Mouse (Mus musculus) midbrain, postnatal 0 days (tissue): ENCODE data around the gene Rpl27. TPM values are rescaled to one million over a fixed set of nuclear protein-coding genes. Genes with fewer than 3 reads are reported as not detected.

Experiments used
- ATAC-seq: fragments of 200-750 bp; cut with Nextera tagmentation; 2 replicates; pipeline ENCODE4 v1.8.0; 2017; ENCODE audit warnings: moderate number of reproducible peaks, mild to moderate bottlenecking, moderate TSS enrichment, moderate library complexity; ENCODE audit not compliant: low FRiP score
- DNase-seq: peaks from one replicate; pipeline ENCODE4 v3.0.0-alpha.2; 2015; ENCODE audit warnings: low spot score
- H3K27ac ChIP-seq: fragments of 300-500 bp; sonication (generic); 2 replicates; pipeline ENCODE4 v1.5.1; 2014; ENCODE audit warnings: low read depth, mild to moderate bottlenecking, low read length, mixed read lengths
- H3K27me3 ChIP-seq: fragments of 300-500 bp; sonication (generic); 2 replicates; pipeline ENCODE4 v1.6.1; 2014; ENCODE audit warnings: low read length, control low read depth, mixed read lengths; ENCODE audit not compliant: insufficient read depth
- H3K36me3 ChIP-seq: fragments of 300-500 bp; sonication (generic); 2 replicates; pipeline ENCODE4 v1.6.1; 2014; ENCODE audit warnings: low read length, control low read depth, mixed read lengths; ENCODE audit not compliant: insufficient read depth
- H3K4me1 ChIP-seq: fragments of 300-500 bp; sonication (generic); 2 replicates; pipeline ENCODE4 v1.6.1; 2014; ENCODE audit warnings: mild to moderate bottlenecking, control low read depth, antibody characterized with exemption, low read length, mixed read lengths; ENCODE audit not compliant: insufficient read depth
- H3K4me2 ChIP-seq: fragments of 300-500 bp; sonication (generic); 2 replicates; pipeline ENCODE4 v1.6.1; 2014; ENCODE audit warnings: low read depth, mild to moderate bottlenecking, low read length, mixed read lengths; ENCODE audit not compliant: poor library complexity, severe bottlenecking
- H3K4me3 ChIP-seq: fragments of 300-500 bp; sonication (generic); 2 replicates; pipeline ENCODE4 v1.5.1; 2014; ENCODE audit warnings: low read depth, mild to moderate bottlenecking, low read length, moderate library complexity
- H3K9ac ChIP-seq: fragments of 300-500 bp; sonication (generic); replicated peaks from 2 replicates; pipeline ENCODE4 v1.6.1; 2014; ENCODE audit warnings: mild to moderate bottlenecking, low read length, moderate library complexity, mixed read lengths; ENCODE audit not compliant: poor library complexity, severe bottlenecking
- H3K9me3 ChIP-seq: fragments of 300-500 bp; sonication (generic); 2 replicates; pipeline ENCODE4 v1.6.1; 2016; ENCODE audit warnings: low read length, control low read depth
- CTCF ChIP-seq: IDR thresholded peaks from 2 replicates; pipeline ENCODE4 v1.5.1; 2016; ENCODE audit warnings: antibody characterized with exemption, mild to moderate bottlenecking
- WGBS: fragments of 180-500 bp; shearing (Covaris S2); extraction: QIAGEN DNeasy Blood & Tissue Kit; methylation state at CpG from one replicate; pipeline ENCODE4 v1.1.7; 2014; 5-methylcytosine and 5-hydroxymethylcytosine counted together
- polyA plus RNA-seq: library from polyadenylated mRNA; unstranded; fragments of >200 nt; fragmentation: Nextera tagmentation; extraction: Ambion mirVana; gene quantifications from 2 replicates; pipeline ENCODE4 v1.2.1, GENCODE M21; 2015
- total RNA-seq: library from RNA; depleted of rRNA; stranded (reverse); fragments of >200 nt; gene quantifications from 2 replicates; pipeline ENCODE4 v1.2.3, GENCODE M21; 2014

Gene Rpl27
- total and polyA plus RNA-seq, 2 experiments from 2014 or later = 260 to 605 TPM

DNA sequence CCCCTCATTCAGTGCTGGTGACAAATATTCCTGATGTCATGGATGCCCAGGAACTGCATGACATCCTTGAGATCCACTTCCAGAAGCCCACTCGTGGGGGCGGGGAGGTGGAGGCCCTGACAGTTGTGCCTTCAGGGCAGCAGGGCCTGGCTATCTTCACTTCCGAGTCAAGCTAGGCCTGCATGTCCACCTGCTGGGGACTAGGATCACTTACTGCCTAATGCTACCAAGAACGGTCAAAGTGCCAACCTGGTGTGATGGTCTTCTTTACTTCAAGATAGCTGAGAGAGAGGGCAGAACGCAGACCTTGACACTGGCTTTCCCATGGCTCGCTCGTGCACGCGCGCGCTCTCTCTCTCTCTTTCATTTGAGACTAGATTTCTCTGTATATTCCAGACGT, 16.1 kb downstream of the Rpl27 start:
- Histone ChIP-seq H3K9me3 (no peaks in the 10 kb centered on the region), H3K4me2 (no peak overlapping the region), H3K4me3 (no peak overlapping the region), H3K36me3 (peaks cover 42% of the 10 kb centered on the region), H3K9ac (no peak overlapping the region), H3K27ac (no peak overlapping the region), H3K4me1 (peaks cover 7% of the 10 kb centered on the region), H3K27me3 (no peaks in the 10 kb centered on the region)
- ATAC-seq = no peak
- TF ChIP-seq CTCF = no peak
- WGBS = 86% methylated on average over 12 of the region's 12 CpGs
- no peak for DNase-seq

DNA sequence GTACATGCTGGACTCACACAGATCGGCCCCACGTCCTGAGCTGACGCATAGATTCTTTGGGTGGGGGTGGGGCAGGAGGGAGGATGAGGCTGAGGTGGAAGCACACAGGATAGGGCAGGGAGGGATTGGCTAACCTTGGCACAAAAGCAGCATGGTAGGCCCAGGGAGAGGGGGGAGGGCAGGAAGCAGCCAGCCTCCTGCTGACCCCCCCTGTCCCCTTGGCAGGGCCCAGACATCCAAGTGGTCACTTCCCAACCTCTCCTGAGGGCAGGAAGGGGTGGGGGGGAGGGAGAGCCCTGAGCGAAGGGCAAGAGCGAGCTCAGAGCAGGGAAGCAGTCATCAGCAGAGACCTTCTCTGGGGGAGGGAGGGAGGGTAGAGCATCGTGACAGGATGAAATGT, 17.6 kb downstream of the Rpl27 start:
- no peak for TF ChIP-seq CTCF
- Histone ChIP-seq H3K9ac (no peak overlapping the region), H3K4me2 (no peak overlapping the region), H3K4me1 (peaks cover 20% of the 10 kb centered on the region), H3K36me3 (peaks cover 42% of the 10 kb centered on the region), H3K9me3 (no peaks in the 10 kb centered on the region), H3K27me3 (no peaks in the 10 kb centered on the region), H3K27ac (no peak overlapping the region), H3K4me3 (no peak overlapping the region)
- 44% methylated on average over 6 of the region's 6 CpGs for WGBS
- DNase-seq = no peak
- no peak for ATAC-seq

DNA sequence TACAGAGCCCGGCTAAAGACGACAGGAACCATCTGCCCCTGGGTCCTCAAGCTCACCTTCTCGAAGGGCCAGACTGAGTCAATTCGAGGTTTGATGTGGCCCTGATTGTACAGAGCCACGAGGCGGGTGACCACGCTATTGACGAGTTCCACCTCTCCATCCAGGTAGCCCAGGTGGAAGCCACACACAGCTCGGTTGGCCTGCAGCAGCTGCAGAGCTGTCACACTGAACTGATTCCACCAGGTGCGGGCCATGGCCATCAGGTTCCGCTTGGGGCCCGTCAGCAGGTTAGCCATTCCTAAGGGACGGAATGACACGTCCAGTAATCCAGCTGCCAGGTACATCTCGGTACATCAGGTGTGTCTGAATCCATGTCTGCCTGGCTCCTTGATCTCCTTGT, 18.2 kb downstream of the Rpl27 start:
- 90% methylated on average over 15 of the region's 15 CpGs for WGBS
- ATAC-seq (no peak), DNase-seq (no peak)
- no peaks in the 10 kb centered on the region for H3K9me3 ChIP-seq
- no peak for TF ChIP-seq CTCF
- no peaks in the 10 kb centered on the region for H3K27me3 ChIP-seq
- no peak overlapping the region for H3K4me2 ChIP-seq
- H3K36me3 ChIP-seq = peaks cover 42% of the 10 kb centered on the region
- no peak overlapping the region for H3K9ac ChIP-seq
- no peak overlapping the region for H3K4me3 ChIP-seq
- H3K4me1 ChIP-seq = peaks cover 20% of the 10 kb centered on the region
- no peak overlapping the region for H3K27ac ChIP-seq

DNA sequence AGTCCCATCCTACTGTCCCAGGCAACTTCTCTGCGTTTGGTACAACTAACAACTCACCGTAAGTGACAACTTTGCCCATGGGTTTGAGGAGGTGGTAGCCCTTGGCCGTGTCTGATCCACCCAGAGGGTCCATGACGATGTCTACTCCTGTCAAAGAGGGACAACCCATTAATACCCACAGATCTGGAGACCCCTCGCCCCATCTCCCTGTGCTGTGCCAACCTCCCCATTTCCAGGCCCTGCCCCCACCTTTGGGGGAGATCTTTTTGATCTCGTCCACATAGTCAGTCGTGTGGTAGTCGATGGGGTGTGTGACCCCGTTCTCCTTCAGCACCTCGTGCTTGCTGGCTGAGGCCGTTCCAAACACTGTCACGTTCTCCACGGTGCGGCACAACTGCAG, 20.0 kb downstream of the Rpl27 start:
- WGBS = 50% methylated on average over 14 of the region's 14 CpGs
- H3K4me1 ChIP-seq = peaks cover 23% of the 10 kb centered on the region
- TF ChIP-seq CTCF = no peak
- H3K4me2 ChIP-seq = no peak overlapping the region
- ATAC-seq (no peak), DNase-seq (no peak)
- H3K4me3 ChIP-seq = no peak overlapping the region
- H3K27me3 ChIP-seq = no peaks in the 10 kb centered on the region
- peaks cover 42% of the 10 kb centered on the region for H3K36me3 ChIP-seq
- H3K9ac ChIP-seq = no peak overlapping the region
- H3K27ac ChIP-seq = no peak overlapping the region; the same call in 1 of the 2 replicates
- H3K9me3 ChIP-seq = no peaks in the 10 kb centered on the region

DNA sequence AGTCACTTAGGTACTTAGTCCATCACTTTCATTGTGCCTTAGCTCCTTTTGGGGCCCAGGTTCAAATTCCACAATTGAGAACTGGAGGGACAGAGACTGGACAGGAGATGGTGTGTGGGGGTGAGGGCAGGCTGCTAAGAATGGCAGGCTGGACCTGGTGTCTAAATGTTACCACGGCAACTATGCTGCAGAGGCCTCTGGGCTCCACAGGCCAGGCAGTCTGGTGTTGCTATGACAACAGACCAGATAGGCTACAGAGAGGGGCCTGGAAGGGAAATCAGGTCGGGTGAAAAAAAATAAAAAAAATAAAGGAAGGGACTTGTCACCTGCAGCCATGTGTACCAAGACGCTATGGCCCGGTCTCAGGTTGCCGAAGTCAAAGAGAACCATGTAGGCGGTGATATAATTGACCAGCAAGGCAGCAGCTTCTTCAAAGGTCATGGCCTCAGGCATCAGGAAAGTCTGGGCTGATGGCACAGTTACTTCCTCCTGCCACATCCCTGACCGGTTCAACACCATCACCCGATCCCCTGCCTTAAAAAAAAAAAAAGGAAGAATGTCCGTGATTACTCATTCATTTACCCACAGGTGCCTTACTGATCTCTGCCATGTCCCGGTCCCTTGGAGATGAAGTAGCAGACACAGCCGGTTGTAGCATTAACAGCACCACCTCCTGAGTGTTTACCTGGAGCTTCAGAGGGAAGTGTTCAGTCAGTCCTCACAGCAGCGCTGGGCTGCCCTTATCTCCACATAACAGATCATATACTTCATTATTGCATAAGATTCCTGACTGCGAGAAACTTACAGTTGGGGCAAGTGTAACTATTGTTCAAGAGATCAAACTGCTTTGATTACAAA, 20.7 kb downstream of the Rpl27 start:
- H3K4me3 ChIP-seq = peak overlapping the region; percentile 96; the same call in 1 of the 2 replicates
- no peak for TF ChIP-seq CTCF
- H3K4me2 ChIP-seq = peak overlapping the region; percentile 85
- 0 out of 2 replicates have a peak overlapping the region, but pooled peaks have one; percentile 90 for H3K9ac ChIP-seq
- ATAC-seq (peak; percentile 32; the same call in 1 of the 2 replicates), DNase-seq (peak; percentile 82)
- H3K9me3 ChIP-seq = no peaks in the 10 kb centered on the region
- peaks cover 23% of the 10 kb centered on the region for H3K4me1 ChIP-seq
- WGBS = 21% methylated on average over 13 of the region's 13 CpGs
- H3K27ac ChIP-seq = no peak overlapping the region; the same call in 1 of the 2 replicates
- H3K27me3 ChIP-seq = no peaks in the 10 kb centered on the region
- peaks cover 38% of the 10 kb centered on the region for H3K36me3 ChIP-seq
